Mouse (Mus musculus) kidney, adult 18-20 months (tissue): ENCODE measurements at regions not wholly inside any gene's neighbourhood (a gene's known extent, or its start where the extent isn't known, plus 50 kb on each side); places are given as distances from the start of the nearest gene placed in this dataset.
A peak's percentile ranks its signal among the peaks of the same experiment; 100 is the strongest.
"Not testable (repeated sequence)": the region's sequence is repeated elsewhere in the genome, so short reads cannot be mapped to it uniquely, and the experiment has no call there.

ENCODE experiments used
- DNase-seq: peaks from one replicate; pipeline ENCODE4 v3.0.0; 2021

- no peak for DNase-seq
These were observed 536.5 kb downstream of the Bckdhb start for GRCm38 (mm10) chr9:84461441-84461840.

- DNase-seq = peak; percentile 25
These were observed 541.8 kb downstream of the Bckdhb start for GRCm38 (mm10) chr9:84466741-84467140.

DNA sequence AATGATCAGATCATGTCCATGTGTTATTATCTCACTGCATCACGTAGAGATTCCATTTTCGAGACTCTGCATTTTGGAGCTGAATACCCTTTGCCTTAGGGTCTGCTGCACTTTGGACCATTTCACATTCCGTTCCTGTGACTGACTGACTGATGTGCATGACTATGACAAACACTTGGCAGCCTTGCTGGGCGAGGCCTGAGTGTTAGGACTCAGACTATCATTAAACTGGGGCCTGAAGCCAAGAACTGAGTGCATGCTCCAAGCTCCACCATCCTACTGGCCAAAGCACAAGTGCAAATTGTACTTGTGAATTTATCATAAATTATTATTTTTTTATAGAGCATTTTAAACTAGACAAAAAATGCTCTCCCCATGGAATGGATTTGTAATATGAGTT lies 547.8 kb downstream of the Bckdhb start:
- peak; percentile 35 for DNase-seq

DNA sequence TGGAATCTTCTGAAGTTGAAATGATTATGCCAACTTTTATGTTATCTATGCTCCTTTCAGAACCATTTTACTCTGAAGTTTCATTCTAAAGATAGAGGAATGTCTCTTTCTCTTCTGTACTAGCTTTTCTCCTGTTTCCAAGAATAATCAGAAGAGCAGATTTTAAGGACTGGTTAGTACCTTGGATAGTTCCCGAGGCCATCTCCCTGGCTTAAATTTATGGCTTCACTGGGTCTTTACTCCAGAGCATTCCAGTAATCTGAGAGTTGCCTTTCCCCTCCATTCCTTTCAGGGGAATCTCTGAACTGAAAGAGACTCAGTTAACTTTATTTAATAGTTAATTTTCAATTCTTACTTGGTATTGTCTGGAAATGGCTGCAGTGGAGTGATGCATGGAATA lies 551.0 kb downstream of the Bckdhb start:
- no peak for DNase-seq

DNA sequence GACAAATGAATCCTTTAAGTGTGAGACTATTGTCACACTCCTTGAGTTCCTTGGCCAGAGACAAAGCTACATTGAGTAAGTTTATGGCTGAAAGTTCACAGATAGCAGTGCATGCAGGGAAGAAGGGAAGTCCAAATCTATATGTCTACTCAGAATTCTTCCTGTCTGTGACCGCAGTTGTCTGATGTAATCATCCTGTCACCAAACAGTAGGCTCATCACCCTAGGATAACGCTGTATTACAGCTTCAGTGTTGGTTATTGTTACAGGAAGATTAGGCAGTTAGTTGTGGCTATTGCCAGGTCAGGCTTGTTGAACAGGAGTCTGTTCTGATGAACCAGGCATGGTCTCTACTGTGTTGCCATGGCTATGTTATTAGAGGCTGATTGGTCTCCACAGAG lies 574.6 kb downstream of the Bckdhb start:
- DNase-seq = no peak

- not testable (repeated sequence) for DNase-seq
These were observed 578.0 kb downstream of the Bckdhb start for GRCm38 (mm10) chr9:84502981-84503380.

- no peak for DNase-seq
These were observed 592.1 kb downstream of the Bckdhb start for GRCm38 (mm10) chr9:84517064-84517463.

DNA sequence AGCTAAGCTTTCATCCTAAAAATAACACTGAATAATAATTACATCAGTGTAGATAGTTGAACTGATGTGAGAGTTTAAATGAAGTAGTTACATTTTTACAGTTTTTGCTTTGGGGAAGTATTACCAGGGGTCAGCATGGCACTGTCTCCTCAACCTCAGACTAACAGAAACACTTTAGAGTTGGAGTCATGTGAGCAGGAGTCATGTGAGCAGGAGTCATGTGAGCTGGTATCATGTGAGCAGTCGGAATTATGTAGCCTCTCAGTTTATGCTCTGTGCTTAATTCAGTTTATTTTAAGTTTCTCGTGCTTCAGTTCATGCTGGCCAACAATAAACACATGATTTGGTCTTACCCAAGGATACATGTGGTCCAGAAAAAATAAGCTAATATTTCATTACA lies 620.5 kb downstream of the Bckdhb start:
- DNase-seq = no peak

- peak; percentile 6 for DNase-seq
These were observed 623.2 kb downstream of the Bckdhb start for GRCm38 (mm10) chr9:84548012-84548660.

GRCm38 (mm10) chr9:84555237-84555636 lies 630.3 kb downstream of the Bckdhb start:
- no peak for DNase-seq

GRCm38 (mm10) chr9:84556261-84556844 lies 631.4 kb downstream of the Bckdhb start:
- DNase-seq = no peak

- DNase-seq = no peak
These were observed 633.4 kb downstream of the Bckdhb start for GRCm38 (mm10) chr9:84558346-84558745.

GRCm38 (mm10) chr9:84569533-84569932 lies 644.6 kb downstream of the Bckdhb start:
- no peak for DNase-seq

DNA sequence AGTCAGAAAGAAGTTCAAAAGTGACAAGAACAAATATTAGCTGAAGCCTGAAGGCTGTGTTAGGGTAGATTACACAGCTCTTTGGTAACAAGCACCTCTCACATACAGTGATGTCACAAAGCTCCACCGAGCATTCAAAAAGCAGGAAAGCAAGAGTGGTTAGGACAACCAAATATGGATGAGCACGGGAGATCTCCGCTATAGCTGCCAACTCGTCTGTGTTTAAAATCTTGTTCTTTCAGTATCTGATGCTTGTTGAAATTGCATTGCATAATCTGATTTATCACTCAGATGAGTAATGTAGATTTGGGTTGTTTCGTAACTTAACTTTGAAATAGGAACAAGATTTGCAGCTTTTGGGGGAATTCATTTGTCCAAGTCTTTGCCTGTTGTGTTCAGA lies 652.8 kb downstream of the Bckdhb start:
- DNase-seq = no peak

- no peak for DNase-seq
These were observed 662.8 kb downstream of the Bckdhb start for GRCm38 (mm10) chr9:84587791-84588190.

DNA sequence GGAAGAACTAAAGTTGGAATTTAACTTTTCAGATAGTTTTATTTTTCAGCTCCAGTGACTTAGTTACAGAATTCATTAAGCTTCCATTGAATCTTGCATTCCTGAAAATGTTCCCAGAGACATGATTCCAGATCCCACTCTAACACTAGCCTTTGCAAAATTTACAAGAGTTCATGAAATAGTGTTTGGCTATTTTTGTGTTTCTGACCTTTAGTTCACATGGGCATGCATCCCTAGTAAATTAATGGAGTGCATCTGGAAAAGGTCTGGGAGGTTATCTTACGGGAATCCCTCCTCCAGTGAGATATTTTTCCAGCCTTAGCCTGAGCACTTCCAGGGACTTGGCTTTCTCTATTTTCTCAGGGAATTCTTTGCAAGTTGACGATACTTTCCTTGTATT lies 669.8 kb downstream of the Bckdhb start:
- no peak for DNase-seq
